Mouse (Mus musculus) MEL-GATA-1-ER (cell line): ENCODE measurements at regions not wholly inside any gene's neighbourhood (a gene's known extent, or its start where the extent isn't known, plus 50 kb on each side); places are given as distances from the start of the nearest gene placed in this dataset.

Source experiments
- DNase-seq: peaks from one replicate; pipeline ENCODE4 v3.0.0-alpha.2; 2012; ENCODE audit warnings: low read depth; ENCODE audit errors: extremely low read depth

DNA sequence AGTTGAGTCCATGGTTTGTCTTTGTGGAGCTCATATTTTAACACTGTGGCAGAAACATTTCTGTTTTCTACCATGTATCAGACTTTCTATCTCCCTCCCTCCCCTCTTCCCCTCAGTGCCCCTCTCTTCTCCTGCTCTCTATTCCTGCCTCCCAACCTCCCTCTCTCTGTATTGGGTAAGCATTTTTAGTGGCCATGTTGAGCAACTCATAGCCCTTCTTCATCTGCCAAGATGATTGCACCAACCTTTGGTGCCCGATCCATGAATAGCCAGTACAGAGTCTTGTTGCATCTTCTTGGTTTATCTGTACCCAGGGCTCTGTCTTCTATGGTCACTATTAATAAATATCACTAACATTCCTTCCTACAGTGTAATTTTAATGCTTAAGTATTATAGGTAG, 2630.6 kb upstream of the Gm7489 start:
- DNase-seq: no peak

GRCm38 (mm10) chr15:51255203-51255615, 2629.5 kb upstream of the Gm7489 start:
- no peak for DNase-seq

- no peak for DNase-seq
Observed at GRCm38 (mm10) chr15:51256681-51257080, 2628.0 kb upstream of the Gm7489 start.

DNA sequence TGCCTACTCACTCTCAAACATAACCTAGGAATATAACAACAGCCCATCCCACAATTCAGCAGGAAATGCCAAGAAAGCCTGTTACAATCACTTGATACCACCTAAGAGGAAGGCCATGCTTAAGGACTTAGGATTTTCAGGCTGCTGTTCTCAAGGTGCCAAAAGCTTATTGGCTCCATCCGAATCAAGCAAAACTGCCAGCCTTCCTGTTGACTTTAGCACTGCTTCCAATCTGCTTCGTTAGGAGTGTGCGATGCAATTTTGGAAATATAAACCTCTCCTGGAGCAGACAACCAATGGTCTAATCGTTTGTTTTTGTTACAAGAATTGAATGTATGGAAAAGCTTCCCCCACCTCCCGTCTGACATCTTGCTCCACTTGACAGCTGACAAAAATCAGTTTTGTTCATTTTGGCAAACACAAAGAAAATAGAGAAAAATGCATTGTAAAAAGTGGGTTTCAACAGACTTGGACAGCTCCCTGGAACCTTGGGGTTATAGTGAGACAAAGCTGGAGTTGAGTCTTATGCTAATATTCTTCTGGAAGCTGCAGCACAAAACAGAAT, 2620.0 kb upstream of the Gm7489 start:
- no peak for DNase-seq

- no peak for DNase-seq
Observed at GRCm38 (mm10) chr15:51265971-51266370, 2618.7 kb upstream of the Gm7489 start.

DNA sequence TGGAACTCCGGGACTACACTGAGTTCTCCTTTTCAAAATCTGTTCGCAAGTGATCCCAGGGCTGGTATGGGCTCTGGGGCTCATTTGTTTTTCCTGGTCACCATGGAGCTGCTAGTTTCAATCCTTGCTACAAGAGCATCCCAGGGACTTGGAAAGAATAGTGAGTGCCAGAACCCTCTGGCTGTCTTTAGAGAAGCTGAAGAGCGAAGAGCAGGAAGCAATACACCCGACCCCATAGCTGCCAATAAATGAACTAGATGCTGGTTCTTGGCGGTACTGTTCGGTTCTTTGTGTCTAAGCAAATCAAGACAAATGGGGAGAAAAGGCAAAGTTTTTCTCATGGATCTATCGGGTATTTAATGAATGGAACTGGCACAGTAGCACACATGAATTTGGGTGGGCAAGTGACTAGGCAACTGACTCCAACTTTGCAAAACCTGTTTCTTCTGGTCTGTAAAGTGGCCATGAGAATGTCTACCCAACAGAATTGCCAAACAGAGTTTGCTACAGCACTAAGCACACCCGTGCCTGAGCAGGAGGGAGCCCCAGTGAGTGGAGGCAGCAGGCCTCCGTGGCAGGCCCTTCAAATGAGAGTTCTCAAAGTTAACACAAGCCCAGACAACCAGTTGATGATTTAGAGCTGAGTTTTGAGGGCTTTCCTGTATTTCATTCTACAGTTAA, 2612.9 kb upstream of the Gm7489 start:
- DNase-seq: no peak

- no peak for DNase-seq
Observed at GRCm38 (mm10) chr15:51285334-51285733, 2599.4 kb upstream of the Gm7489 start.

DNA sequence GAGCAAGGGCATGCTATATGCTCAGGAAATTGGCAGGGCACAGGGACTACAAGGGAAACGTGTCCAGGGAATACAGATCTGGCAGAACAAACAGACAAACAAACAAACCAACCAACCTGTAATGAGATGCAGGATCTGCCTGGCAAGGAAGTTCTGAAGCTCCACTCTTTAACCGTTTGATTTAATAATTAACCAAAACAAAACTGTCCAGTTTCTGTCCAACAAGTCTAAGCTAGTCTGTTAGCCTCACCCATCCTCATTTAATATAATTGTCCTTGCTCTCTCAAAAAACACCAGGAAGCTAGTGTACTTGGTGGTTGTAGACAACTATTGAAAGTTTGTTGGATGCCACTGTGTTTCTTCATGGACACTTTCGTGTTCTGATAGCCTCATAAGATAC, 2598.4 kb upstream of the Gm7489 start:
- DNase-seq: no peak

DNA sequence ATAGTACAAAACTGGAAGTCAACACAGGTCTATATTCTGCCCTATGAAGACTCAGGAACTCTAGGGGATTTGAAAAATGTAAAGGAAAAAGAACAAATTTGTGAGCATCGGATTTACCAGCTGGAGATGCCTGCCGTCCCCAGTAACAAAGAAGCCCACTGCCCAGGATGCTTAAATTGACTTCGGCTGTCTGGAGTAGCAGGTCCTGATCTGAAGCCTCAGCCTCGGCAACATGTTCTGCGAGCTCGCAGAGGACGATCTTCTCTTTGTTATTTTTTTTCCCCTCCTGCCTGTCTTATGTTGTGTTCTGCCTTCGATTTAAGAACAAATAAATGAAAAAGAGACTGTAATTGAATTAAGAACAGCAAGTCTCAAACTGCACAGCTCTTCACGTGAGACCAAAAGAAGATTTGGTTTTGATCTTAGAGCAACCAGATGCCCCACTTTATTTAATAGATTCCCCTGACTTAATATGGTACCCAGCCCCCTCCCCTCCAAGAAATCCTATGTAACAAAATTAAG, 2595.7 kb upstream of the Gm7489 start:
- no peak for DNase-seq

- DNase-seq: no peak
Observed at GRCm38 (mm10) chr15:51289916-51290315, 2594.8 kb upstream of the Gm7489 start.

GRCm38 (mm10) chr15:51291183-51291582, 2593.5 kb upstream of the Gm7489 start:
- no peak for DNase-seq

- DNase-seq: no peak
Observed at GRCm38 (mm10) chr15:51296841-51297240, 2587.9 kb upstream of the Gm7489 start.

DNA sequence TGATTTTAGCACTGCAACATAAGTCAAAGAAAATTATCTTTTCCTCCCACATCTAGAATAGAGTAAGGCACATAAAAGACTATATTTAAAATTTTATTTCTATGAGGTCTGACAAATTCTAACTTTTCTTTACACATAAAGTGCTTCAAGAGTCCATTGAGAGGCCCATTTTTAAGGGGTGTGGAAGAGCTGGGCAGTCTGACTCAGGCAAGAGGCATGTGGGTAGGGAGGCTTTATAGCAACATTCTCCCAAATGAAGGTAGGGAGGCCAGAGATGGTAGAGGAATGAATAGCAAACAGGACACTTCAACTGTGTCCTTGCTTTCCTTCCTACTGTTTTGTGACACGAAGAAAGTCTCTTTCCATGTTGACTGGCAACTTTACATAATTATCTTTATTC, 2566.6 kb upstream of the Gm7489 start:
- no peak for DNase-seq

DNA sequence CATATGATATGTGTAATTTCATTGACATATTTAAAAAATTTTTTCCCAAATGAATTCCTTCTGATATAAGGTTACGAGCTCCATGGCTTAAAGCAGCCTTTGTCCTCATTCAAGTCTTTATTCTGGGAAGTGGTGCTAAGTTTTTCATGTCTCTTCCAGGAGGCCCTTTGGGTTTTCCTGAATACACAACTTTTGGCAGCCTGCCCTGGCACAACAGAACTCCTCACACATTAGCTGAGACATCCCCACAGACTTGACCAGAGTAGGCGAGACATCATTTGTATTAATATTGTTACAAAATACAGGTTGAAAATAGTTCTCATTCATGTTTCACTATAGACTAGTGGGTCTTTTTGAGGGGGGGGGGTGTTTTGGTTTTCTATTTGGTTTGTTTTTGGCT, 2565.9 kb upstream of the Gm7489 start:
- no peak for DNase-seq

DNA sequence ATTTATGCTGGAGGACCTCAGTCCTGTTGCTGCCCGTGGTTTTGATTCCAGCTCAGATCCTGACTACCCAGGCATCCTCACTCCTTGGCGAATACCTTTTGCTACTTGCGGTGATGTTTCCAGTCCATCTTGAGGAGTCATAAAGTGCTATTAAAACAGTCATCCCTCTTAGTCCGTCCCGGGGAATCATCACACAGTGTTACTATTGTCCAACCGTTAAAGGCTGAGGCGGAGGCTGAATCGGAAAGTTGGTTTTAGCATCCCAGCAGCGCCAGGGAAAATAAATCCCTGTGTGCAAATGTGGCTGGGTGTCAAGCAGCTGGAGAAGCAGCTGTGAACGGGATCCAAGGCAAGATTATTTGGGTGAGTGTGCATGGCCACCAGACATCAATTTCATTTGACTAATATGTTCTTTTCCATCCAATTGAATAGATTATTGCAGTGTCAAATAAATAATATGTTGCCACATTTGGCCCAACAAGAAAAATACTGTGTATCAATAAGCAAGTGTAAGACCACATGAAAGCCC, 2564.3 kb upstream of the Gm7489 start:
- no peak for DNase-seq

DNA sequence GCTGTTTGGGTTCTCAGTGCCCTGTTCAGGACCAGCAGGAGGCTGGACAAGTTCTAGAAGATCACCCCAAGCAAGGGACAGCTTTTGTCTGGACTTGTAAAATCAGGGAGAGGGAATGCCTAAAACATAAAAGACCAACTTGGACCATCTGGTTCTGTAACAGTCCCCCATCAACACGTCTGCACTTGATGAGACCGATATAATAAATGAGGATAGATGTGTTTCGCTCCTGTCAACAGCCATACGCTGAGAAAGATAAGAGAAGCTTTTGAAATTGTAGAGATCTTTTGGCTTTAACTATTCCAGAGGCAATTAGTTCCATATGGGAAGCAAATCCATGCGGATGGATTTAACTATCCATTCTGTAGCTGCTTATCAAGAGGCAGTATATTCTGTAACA, 2561.4 kb upstream of the Gm7489 start:
- DNase-seq: no peak

- DNase-seq: no peak
Observed at GRCm38 (mm10) chr15:51324211-51324610, 2560.5 kb upstream of the Gm7489 start.

DNA sequence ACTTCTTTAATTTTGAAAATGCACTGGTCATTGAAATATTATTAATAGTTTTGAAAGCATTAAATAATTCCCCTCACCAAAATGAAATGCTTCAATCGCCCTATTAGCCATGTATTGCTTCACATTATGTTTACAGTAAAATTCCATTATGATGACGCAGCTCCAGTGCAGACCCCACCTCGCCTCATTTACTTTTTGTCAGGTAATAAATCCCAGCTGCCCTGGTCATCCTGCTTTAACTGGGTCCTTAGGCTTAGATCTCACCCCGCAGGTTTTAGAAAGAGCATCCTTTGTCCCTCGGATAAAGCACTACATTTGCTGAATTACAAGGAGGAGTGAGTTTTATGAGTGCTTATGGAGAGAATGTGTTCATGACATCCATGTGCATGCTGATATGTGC, 2557.0 kb upstream of the Gm7489 start:
- DNase-seq: no peak

GRCm38 (mm10) chr15:51336441-51336840, 2548.3 kb upstream of the Gm7489 start:
- DNase-seq: no peak

- DNase-seq: no peak
Observed at GRCm38 (mm10) chr15:51346301-51346700, 2538.4 kb upstream of the Gm7489 start.

DNA sequence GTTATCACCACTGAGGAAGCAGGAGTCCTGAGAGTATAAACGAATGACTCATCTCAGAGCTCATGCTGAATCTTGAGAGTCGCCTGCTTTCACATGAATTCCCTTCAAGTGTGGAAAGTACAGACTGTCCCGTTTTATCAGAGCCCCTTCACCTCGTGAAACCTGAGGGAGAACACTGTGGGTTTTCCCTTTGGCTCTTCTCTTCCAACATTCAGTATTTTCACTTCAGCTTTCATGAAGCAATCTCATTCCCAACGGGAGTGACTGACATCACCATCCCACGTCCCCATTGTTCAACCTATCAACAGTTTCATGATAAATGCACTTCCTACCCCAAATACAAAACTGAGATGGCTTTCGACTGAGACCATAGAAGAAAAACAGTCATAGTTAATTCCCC, 2521.3 kb upstream of the Gm7489 start:
- no peak for DNase-seq

DNA sequence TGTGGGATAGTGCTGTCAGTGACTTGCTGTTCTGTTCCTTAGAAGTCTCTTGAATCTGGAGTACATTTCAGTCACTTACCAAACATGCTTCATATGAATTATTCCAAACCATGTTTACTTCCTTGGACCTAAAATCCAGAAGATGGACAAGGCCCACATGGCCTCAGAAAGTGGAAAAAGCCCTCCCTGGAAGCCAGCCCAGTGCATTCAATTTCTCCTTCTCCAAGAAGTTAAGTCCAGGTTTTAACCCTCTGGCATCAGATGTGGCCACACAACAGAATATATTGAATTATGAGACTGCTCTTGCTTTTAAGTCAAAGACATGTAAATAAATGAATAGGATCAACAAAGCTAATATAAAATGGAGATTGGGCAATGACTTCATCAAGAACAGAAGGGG, 2513.5 kb upstream of the Gm7489 start:
- DNase-seq: no peak

GRCm38 (mm10) chr15:51390383-51390782, 2494.3 kb upstream of the Gm7489 start:
- no peak for DNase-seq
